Mouse (Mus musculus): ENCODE measurements around the gene Vmn1r115. TPM values are rescaled to one million over a fixed set of nuclear protein-coding genes. Genes with fewer than 3 reads are reported as not detected.

Gene Vmn1r115
- not detected for polyA plus RNA-seq (2015; fragmentation: Illumina TruSeq; extraction: RNeasy Lipid Tissue Mini Kit (QIAGEN cat#74804); ENCODE audit: low read depth, low replicate concordance)

GRCm38 (mm10) chr7:20844885-20845284 is at the start of gene Vmn1r115:
Gene Vmn1r115 (minus strand): TSS chr7:20844985.

GRCm38 (mm10) chr7:20884021-20884420 is 39.2 kb upstream of the Vmn1r115 start, which contains the start of gene Vmn1r117:
Gene Vmn1r117 (minus strand): TSS chr7:20884121.

GRCm38 (mm10) chr7:20871956-20872355 is 27.2 kb upstream of the Vmn1r115 start, which contains the start of gene Vmn1r116:
Gene Vmn1r116 (plus strand): TSS chr7:20872256.

GRCm38 (mm10) chr7:20812086-20812485 is 32.7 kb downstream of the Vmn1r115 start, which contains the start of gene Vmn1r114:
Gene Vmn1r114 (minus strand): TSS chr7:20812186.

Other genes with a start within 250 kb of the Vmn1r115 start
- not detected for gene Gm4513, start 246.0 kb downstream of the Vmn1r115 start, polyA plus RNA-seq (2015; fragmentation: Illumina TruSeq; extraction: RNeasy Lipid Tissue Mini Kit (QIAGEN cat#74804); ENCODE audit: low read depth, low replicate concordance)
- not detected for gene Vmn1r107, start 176.1 kb downstream of the Vmn1r115 start, polyA plus RNA-seq (2015; fragmentation: Illumina TruSeq; extraction: RNeasy Lipid Tissue Mini Kit (QIAGEN cat#74804); ENCODE audit: low read depth, low replicate concordance)
- gene Vmn1r111, start 141.8 kb downstream of the Vmn1r115 start, polyA plus RNA-seq (2015; fragmentation: Illumina TruSeq; extraction: RNeasy Lipid Tissue Mini Kit (QIAGEN cat#74804); ENCODE audit: low read depth, low replicate concordance): not detected
- not detected for gene Gm10668, start 114.4 kb downstream of the Vmn1r115 start, polyA plus RNA-seq (2015; fragmentation: Illumina TruSeq; extraction: RNeasy Lipid Tissue Mini Kit (QIAGEN cat#74804); ENCODE audit: low read depth, low replicate concordance)
- gene Vmn1r112, start 73.8 kb downstream of the Vmn1r115 start, polyA plus RNA-seq (2015; fragmentation: Illumina TruSeq; extraction: RNeasy Lipid Tissue Mini Kit (QIAGEN cat#74804); ENCODE audit: low read depth, low replicate concordance): not detected
- gene Vmn1r113, start 57.7 kb downstream of the Vmn1r115 start, polyA plus RNA-seq (2015; fragmentation: Illumina TruSeq; extraction: RNeasy Lipid Tissue Mini Kit (QIAGEN cat#74804); ENCODE audit: low read depth, low replicate concordance): not detected
- not detected for gene Vmn1r114, start 32.8 kb downstream of the Vmn1r115 start, polyA plus RNA-seq (2015; fragmentation: Illumina TruSeq; extraction: RNeasy Lipid Tissue Mini Kit (QIAGEN cat#74804); ENCODE audit: low read depth, low replicate concordance)
- not detected for gene Vmn1r116, start 27.3 kb upstream of the Vmn1r115 start, polyA plus RNA-seq (2015; fragmentation: Illumina TruSeq; extraction: RNeasy Lipid Tissue Mini Kit (QIAGEN cat#74804); ENCODE audit: low read depth, low replicate concordance)
- not detected for gene Vmn1r117, start 39.1 kb upstream of the Vmn1r115 start, polyA plus RNA-seq (2015; fragmentation: Illumina TruSeq; extraction: RNeasy Lipid Tissue Mini Kit (QIAGEN cat#74804); ENCODE audit: low read depth, low replicate concordance)
- not detected for gene Vmn1r118, start 67.4 kb upstream of the Vmn1r115 start, polyA plus RNA-seq (2015; fragmentation: Illumina TruSeq; extraction: RNeasy Lipid Tissue Mini Kit (QIAGEN cat#74804); ENCODE audit: low read depth, low replicate concordance)
- gene Vmn1r119, start 167.5 kb upstream of the Vmn1r115 start, polyA plus RNA-seq (2015; fragmentation: Illumina TruSeq; extraction: RNeasy Lipid Tissue Mini Kit (QIAGEN cat#74804); ENCODE audit: low read depth, low replicate concordance): not detected
- gene Vmn1r120, start 208.8 kb upstream of the Vmn1r115 start, polyA plus RNA-seq (2015; fragmentation: Illumina TruSeq; extraction: RNeasy Lipid Tissue Mini Kit (QIAGEN cat#74804); ENCODE audit: low read depth, low replicate concordance): not detected

Measured in brain, adult 10 weeks (tissue).